Mouse (Mus musculus) kidney, adult 8-10 months (tissue): ENCODE data around the gene Adgrg3.
"Not testable (repeated sequence)": the region's sequence is repeated elsewhere in the genome, so short reads cannot be mapped to it uniquely, and the experiment has no call there.

ENCODE experiments used
- DNase-seq, 2 experiments: peaks; one replicate each; pipeline ENCODE4 v3.0.0; 2022

The Adgrg3 gene

DNA sequence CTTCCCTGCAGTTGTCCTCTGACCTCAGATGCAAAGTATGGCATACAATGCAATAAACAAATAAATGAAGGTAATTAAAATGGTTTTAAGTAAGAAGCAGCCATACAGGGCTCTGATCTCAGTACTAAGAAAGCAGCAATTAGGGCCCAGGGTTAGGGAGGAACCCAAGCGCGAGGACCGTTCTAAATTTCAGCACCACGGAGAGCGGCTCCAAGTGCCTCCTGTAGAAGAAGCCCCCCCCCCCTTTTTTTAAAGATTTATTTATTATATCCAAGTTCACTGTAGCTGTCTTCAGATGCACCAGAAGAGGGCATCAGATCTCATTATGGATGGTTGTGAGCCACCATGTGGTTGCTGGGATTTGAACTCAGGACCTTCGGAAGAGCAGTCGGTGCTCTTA lies 10.9 kb downstream of the Adgrg3 start:
- DNase-seq = not testable (repeated sequence)

GRCm38 (mm10) chr8:95037106-95037925 lies 19.8 kb downstream of the Adgrg3 start:
- DNase-seq = peak in 1 of 2 experiments; percentile 24

DNA sequence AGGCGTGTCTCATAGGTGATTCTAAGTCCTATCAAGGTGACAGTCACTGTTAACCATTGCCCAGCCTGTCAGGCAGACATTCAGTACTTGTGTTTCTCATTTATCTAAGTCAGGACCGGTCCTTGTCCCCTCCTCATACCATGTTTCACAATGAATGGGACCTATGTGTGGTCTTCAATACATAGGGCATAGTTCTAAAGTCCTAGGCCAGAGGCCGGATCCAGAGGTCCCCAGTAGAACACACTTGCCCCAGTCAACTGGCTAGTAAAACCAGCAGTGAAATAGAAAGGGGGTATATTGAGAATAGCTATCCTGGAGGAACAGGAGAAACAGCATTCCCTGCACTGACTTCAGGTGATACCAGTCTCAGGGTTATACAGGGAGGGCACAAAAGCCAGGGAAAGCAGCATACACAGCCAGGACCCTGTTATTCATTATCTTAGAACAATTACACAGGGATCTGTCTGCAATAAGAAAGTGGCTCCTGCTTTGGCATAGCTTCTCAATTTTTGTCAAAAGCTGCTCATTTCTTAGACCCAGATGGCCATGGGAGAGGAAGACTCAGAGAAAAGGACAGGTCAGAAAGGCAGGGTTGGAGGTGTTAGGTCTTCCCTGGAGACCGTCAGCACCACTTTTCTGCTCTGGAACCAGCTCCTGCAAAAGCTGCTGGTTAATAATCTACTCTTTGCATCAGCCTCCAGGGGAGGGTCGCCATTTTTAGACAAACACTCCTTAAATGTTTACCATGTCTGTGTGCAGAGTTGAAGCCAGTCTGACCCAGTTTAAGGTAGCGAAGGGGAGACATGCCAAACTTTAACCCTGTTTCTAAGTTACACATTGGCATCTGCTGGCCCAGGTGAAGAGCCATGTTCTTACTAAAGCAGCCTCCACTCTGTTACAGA lies 24.6 kb downstream of the Adgrg3 start:
- DNase-seq = peak; percentile 31 to 50

DNA sequence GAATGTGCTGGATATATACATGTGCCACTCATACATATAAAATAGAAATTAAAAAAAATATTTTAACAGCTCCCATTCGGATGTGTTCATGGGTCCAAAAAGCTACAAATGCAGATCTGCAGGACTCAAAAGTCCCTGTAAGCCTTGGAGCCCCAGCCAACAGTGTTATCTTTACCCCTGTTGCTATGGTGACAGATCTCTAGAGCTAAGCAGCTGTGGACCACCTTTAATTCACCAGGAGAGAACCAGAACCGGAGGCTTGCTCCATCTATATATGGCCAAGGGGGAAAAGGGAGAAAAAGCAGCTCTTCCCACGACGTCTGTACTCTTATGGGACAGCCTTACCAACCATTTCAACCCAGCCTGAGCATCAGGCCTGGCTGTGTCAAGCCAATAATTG lies 27.3 kb downstream of the Adgrg3 start:
- no peak for DNase-seq

- DNase-seq = no peak
Observed at GRCm38 (mm10) chr8:95046982-95047381, 29.5 kb downstream of the Adgrg3 start.

DNA sequence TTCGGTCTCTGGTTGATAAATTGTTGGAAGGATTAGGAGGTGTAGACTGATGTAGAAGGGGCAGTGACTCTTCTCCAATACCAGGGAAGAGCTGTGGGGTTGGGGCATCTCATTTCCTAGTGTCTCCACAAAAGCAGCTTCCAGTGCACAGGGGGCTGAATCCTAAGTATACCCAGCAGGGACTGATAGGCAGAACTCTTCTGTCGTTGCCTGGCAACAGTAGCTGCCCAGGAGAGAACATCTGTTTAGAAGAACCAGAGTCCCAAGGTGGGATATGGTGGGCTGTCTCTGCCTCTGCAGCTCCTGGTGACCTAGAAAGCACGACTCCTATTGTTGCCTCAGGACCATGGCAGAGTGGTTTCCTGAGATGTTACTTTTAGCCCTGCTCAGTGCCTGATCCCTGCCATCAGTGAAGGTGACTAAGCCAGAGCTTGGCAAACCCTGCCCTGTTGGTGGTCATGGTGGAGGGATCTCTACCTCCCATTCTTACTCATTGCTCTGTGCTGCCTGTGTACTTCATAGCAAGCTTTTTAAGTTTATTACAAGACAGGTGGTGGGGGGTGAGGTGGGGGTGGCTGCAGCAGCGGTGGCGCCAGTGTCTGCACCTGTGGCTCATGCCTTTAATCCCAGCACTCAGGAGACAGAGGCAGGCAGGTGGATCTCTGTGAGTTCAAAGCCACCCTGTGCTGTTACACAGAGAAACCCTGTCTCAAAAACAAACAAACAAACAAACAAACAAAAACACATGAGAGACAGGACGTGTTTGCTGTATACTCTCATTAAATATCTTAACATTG lies 30.6 kb downstream of the Adgrg3 start:
- DNase-seq = no peak

- no peak for DNase-seq
Observed at GRCm38 (mm10) chr8:95049636-95050035, 32.1 kb downstream of the Adgrg3 start.

GRCm38 (mm10) chr8:95054438-95054837 lies 36.9 kb downstream of the Adgrg3 start:
- DNase-seq = no peak

GRCm38 (mm10) chr8:95054927-95055510 lies 37.5 kb downstream of the Adgrg3 start, which contains the start of gene Drc7:
Drc7 (plus strand) TSS chr8:95055103.
- no peak for DNase-seq

- no peak for DNase-seq
Observed at GRCm38 (mm10) chr8:95056414-95056813, 38.9 kb downstream of the Adgrg3 start.

DNA sequence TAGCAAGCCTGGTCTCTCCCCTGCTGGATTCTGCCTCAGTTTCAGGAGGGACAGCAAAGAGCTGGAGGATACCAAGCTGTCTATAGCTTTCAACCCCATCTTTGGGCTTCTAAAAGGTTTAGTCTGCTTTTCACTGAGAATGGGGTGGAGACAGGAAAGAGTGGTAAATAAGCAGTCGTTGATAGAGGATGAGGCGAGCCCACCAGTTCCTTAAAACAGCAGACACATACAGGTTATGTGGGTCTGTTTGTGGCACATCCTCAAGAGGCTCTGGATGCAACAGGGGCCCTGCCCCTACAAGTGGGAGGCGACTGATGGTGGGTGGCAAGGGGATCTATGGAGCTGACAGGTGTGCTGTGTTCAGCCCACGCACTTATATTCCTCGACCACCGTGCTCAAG lies 41.2 kb downstream of the Adgrg3 start:
- no peak for DNase-seq

DNA sequence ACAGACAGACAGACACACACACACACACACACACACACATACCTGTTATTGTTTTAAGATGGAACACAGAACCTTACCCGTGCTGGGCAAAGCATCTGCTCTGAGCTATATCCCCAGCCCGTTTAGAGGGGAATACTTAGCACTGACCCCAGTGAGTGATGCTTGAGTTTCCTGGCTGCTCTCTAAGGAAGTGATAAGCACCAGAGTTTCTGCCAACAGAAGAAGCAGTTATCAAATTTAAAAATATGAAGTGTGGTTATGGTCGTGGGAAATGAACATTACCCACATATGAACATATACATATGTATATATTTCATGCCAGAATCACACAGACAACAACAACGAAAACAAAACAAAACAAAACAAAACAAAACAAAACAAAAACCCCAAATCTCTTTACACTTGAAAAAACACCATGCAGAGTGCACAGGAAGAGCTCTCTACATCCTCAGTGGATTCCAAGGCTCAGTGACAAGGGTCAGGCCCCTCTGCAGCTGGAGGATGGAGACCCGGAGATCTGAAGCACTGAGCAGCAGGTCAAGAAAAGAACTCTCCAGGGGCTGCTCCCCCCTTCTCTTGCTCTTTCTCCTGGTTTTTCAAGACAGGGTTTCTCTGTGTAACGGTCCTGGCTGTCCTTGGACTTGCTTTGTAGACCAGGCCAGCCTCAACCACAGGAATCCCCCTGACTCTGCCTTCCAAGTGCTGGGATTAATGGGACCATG lies 42.5 kb downstream of the Adgrg3 start:
- no peak for DNase-seq

GRCm38 (mm10) chr8:95064531-95064930 lies 47.0 kb downstream of the Adgrg3 start:
- no peak for DNase-seq

DNA sequence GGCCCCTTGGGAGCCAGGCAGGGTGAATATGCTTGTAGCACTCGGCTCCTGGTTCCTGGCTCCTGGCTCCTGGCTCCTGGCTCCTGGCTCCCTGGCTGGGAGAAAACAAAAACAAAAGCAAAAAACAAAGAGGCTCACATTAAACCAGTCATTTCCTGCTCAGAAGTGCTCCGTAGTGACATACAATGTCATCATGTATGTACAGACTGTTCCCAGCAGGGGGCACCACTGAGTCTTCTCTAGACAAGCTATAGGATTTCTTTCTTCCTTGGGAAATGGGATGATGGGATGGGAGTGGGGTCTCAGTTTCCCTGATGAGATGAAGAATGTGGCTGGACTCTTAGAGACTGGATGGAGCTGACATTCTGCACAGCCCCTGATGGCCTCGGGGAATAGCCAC lies 50.1 kb downstream of the Adgrg3 start:
- DNase-seq = peak; percentile 51 to 79

GRCm38 (mm10) chr8:95075504-95075903 lies 58.0 kb downstream of the Adgrg3 start:
- no peak for DNase-seq

- DNase-seq = no peak
Observed at GRCm38 (mm10) chr8:95076151-95076550, 58.7 kb downstream of the Adgrg3 start.

- no peak for DNase-seq
Observed at GRCm38 (mm10) chr8:95078055-95078454, 60.6 kb downstream of the Adgrg3 start.

DNA sequence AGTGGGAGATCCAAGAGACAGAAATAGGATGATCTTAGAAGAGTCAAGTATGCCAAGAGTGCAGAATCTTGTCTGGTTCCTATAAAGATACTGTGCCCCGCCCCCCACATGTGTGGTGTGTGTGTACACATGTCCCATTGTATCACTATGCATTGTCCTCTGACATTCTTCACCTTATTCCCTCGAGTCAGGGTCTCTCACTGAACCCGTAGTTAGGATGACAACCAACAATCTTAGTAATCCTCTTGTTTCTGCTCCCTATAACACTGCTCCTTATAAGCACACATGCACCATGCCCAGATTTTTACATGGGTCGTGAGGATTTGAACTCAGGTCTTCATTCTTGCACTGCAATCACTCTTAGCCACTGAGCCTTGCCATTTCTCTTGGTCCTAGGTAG lies 61.8 kb downstream of the Adgrg3 start:
- no peak for DNase-seq

- DNase-seq = peak; percentile 99 to 100
Observed at GRCm38 (mm10) chr8:95080381-95081341, 63.2 kb downstream of the Adgrg3 start, which contains the start of gene Katnb1. Katnb1 (plus strand) TSS chr8:95081186.

- DNase-seq = no peak
Observed at GRCm38 (mm10) chr8:95081650-95082049, 64.2 kb downstream of the Adgrg3 start.

DNA sequence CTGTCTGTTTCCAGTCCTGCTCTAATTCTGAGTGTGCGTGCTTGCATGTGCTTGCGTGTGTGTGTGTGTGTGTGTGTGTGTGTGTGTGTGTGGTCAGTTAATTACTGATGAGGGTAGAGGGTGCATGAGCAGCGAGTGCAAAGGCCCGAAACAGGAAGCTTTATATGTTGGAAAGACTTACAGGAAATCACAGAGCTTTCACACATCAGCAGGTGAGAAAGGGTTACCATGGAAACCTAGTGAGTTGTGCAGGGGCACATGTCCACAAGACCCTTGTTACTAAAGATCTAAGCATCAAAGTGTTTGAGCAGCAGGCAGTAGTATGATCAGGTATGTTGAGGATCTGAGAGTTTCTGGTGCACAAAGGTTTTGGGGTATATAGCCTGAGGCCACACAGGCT lies 66.8 kb downstream of the Adgrg3 start:
- no peak for DNase-seq
